Mouse (Mus musculus) megakaryocyte progenitor cell, adult 5-6 weeks (primary cell): ENCODE measurements at regions not wholly inside any gene's neighbourhood (a gene's known extent, or its start where the extent isn't known, plus 50 kb on each side); places are given as distances from the start of the nearest gene placed in this dataset.

Experiments used
- ATAC-seq: replicated peaks from 2 replicates; pipeline ENCODE4 v1.8.0; 2016; ENCODE audit warnings: mild to moderate bottlenecking, moderate TSS enrichment, inconsistent platforms; ENCODE audit not compliant: poor library complexity

DNA sequence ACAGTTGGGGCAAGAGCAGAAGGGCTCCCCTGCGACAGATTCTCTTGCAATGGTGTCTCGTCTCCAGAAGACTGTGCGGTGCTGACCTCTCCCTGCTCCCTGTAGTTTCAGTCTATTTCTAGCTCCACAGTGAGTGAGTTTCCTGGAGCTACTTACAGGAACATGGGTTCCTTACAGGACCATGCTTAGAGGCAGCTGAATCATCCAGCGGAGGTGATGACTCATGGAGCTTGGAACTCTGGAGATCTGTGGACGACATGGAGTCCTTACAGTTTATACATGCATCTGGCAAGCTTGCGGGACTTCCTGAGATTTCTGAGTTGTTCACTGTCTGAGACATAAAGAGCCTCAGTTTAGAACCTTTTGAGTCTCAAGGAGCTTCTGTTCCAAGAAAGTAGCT lies 50.0 kb upstream of the Nt5e start:
- no peak for ATAC-seq
